Mouse (Mus musculus) CH12.LX (cell line): ENCODE results near the gene Chrm4. TPM values are rescaled to one million over a fixed set of nuclear protein-coding genes. Genes with fewer than 3 reads are reported as not detected.

Source experiments
- DNase-seq: peaks from one replicate; pipeline ENCODE4 v3.0.0-alpha.2; 2013; ENCODE audit errors: extremely low read depth
- H3K27ac ChIP-seq: 2 replicates; pipeline ENCODE4 v1.5.1; 2012; ENCODE audit warnings: low read depth, mild to moderate bottlenecking, control low read depth, moderate library complexity; ENCODE audit not compliant: insufficient read depth
- H3K27me3 ChIP-seq: replicated peaks from 2 replicates; pipeline ENCODE3; 2012; ENCODE audit warnings: inconsistent platforms
- H3K36me3 ChIP-seq, 2 experiments: replicated peaks in 1 of 2; 2 replicates each; pipeline versions ENCODE3 to v1.6.1; 2012; ENCODE audit warnings: inconsistent platforms in 1 of 2, low read length in 1 of 2, mild to moderate bottlenecking in 1 of 2, mixed read lengths in 1 of 2, moderate library complexity in 1 of 2; ENCODE audit not compliant: control insufficient read depth in 1 of 2, insufficient read depth in 1 of 2
- H3K4me1 ChIP-seq, 2 experiments: 2 replicates each; pipeline ENCODE4 v1.6.1; 2012; ENCODE audit warnings: inconsistent platforms in 1 of 2, moderate library complexity in 1 of 2; ENCODE audit not compliant: insufficient read depth in 2 of 2, control insufficient read depth in 1 of 2
- H3K4me2 ChIP-seq: 2 replicates; pipeline ENCODE4 v1.6.1; 2012; ENCODE audit warnings: low read depth, mild to moderate bottlenecking, control low read depth; ENCODE audit not compliant: poor library complexity, insufficient read depth, severe bottlenecking
- H3K4me3 ChIP-seq, 3 experiments: fragments of 150-350 bp in 1 of 3; sonication (generic) in 1 of 3; replicated peaks in 1 of 3; 2 replicates each; pipeline versions ENCODE3 to v1.5.1; 2011 to 2012; ENCODE audit warnings: low read depth in 2 of 3, low read length in 2 of 3, mild to moderate bottlenecking in 2 of 3, moderate library complexity in 2 of 3, control low read depth in 1 of 3, improper control_type of control experiment in 1 of 3, inconsistent platforms in 1 of 3, mixed read lengths in 1 of 3; ENCODE audit not compliant: poor library complexity in 1 of 3
- H3K79me2 ChIP-seq: replicated peaks from 2 replicates; pipeline ENCODE4 v1.6.1; 2012; ENCODE audit warnings: mild to moderate bottlenecking, moderate library complexity; ENCODE audit not compliant: control insufficient read depth, poor library complexity, insufficient read depth, severe bottlenecking; ENCODE audit errors: extremely low read depth
- H3K9ac ChIP-seq: 2 replicates; pipeline ENCODE4 v1.6.1; 2012; ENCODE audit warnings: low read depth, mild to moderate bottlenecking, control low read depth, moderate library complexity; ENCODE audit not compliant: insufficient read depth
- H3K9me3 ChIP-seq: replicated peaks from 2 replicates; pipeline ENCODE3; 2012; ENCODE audit warnings: low read length, inconsistent platforms, mixed read lengths
- E2F4 ChIP-seq: IDR thresholded peaks from 2 replicates; pipeline ENCODE4 v1.6.1; 2011; ENCODE audit warnings: low read depth, low read length, improper control_type of control experiment; ENCODE audit not compliant: insufficient replicate concordance
- ELF1 ChIP-seq: IDR thresholded peaks from 2 replicates; pipeline ENCODE4 v1.6.1; 2014; ENCODE audit warnings: low read depth, mild to moderate bottlenecking, inconsistent platforms, low read length, improper control_type of control experiment
- EP300 ChIP-seq: IDR thresholded peaks from 2 replicates; pipeline ENCODE4 v1.6.1; 2011; ENCODE audit warnings: low read length, improper control_type of control experiment
- ETS1 ChIP-seq: conservative IDR thresholded peaks from 2 replicates; pipeline ENCODE4 v1.6.1; 2012; ENCODE audit warnings: low read depth, mild to moderate bottlenecking, inconsistent platforms, low read length, improper control_type of control experiment, moderate library complexity
- GABPA ChIP-seq: IDR thresholded peaks from 2 replicates; pipeline ENCODE4 v1.6.1; 2012; ENCODE audit warnings: low read depth, low read length, improper control_type of control experiment, inconsistent platforms; ENCODE audit not compliant: insufficient replicate concordance
- IRF4 ChIP-seq: IDR thresholded peaks from 2 replicates; pipeline ENCODE4 v1.6.1; 2014; ENCODE audit warnings: low read depth, mild to moderate bottlenecking, inconsistent platforms, low read length, improper control_type of control experiment
- KAT2A ChIP-seq: IDR thresholded peaks from 2 replicates; pipeline ENCODE4 v1.6.1; 2012; ENCODE audit warnings: low read length, improper control_type of control experiment, inconsistent platforms; ENCODE audit not compliant: insufficient replicate concordance
- MAZ ChIP-seq: IDR thresholded peaks from 2 replicates; pipeline ENCODE4 v1.6.1; 2012; ENCODE audit warnings: low read depth, mild to moderate bottlenecking, inconsistent platforms, low read length, improper control_type of control experiment, moderate library complexity
- MEF2A ChIP-seq: IDR thresholded peaks from 2 replicates; pipeline ENCODE4 v1.6.1; 2014; ENCODE audit warnings: low read depth, mild to moderate bottlenecking, inconsistent platforms, low read length, improper control_type of control experiment, borderline replicate concordance
- MXI1 ChIP-seq: IDR thresholded peaks from 2 replicates; pipeline ENCODE4 v1.6.1; 2011; ENCODE audit warnings: mild to moderate bottlenecking, low read depth, low read length, improper control_type of control experiment
- PAX5 ChIP-seq: IDR thresholded peaks from 2 replicates; pipeline ENCODE4 v1.6.1; 2012; ENCODE audit warnings: low read length, inconsistent platforms, mixed read lengths
- POLR2A ChIP-seq: IDR thresholded peaks from 2 replicates; pipeline ENCODE4 v1.6.1; 2011; ENCODE audit warnings: low read depth, mild to moderate bottlenecking, improper control_type of control experiment, low read length
- POLR2AphosphoS2 ChIP-seq: IDR thresholded peaks from 2 replicates; pipeline ENCODE4 v1.6.1; 2011; ENCODE audit warnings: low read depth, low read length, improper control_type of control experiment
- RAD21 ChIP-seq: IDR thresholded peaks from 2 replicates; pipeline ENCODE4 v1.6.1; 2011; ENCODE audit warnings: low read depth, mild to moderate bottlenecking, low read length, improper control_type of control experiment, moderate library complexity
- RCOR1 ChIP-seq: conservative IDR thresholded peaks from 2 replicates; pipeline ENCODE4 v1.6.1; 2012; ENCODE audit warnings: low read depth, mild to moderate bottlenecking, inconsistent platforms, low read length, improper control_type of control experiment
- SIN3A ChIP-seq: IDR thresholded peaks from 2 replicates; pipeline ENCODE4 v1.6.1; 2012; ENCODE audit warnings: low read length, improper control_type of control experiment, inconsistent platforms
- SMC3 ChIP-seq: IDR thresholded peaks from 2 replicates; pipeline ENCODE4 v1.6.1; 2011; ENCODE audit warnings: low read depth, low read length, improper control_type of control experiment
- TBP ChIP-seq: conservative IDR thresholded peaks from 2 replicates; pipeline ENCODE4 v1.6.1; 2011; ENCODE audit warnings: low read depth, low read length, improper control_type of control experiment
- UBTF ChIP-seq: IDR thresholded peaks from 2 replicates; pipeline ENCODE4 v1.6.1; 2012; ENCODE audit warnings: low read depth, mild to moderate bottlenecking, inconsistent platforms, low read length, improper control_type of control experiment, moderate library complexity
- USF2 ChIP-seq: conservative IDR thresholded peaks from 2 replicates; pipeline ENCODE4 v1.6.1; 2011; ENCODE audit warnings: low read depth, low read length, improper control_type of control experiment
- ZC3H11A ChIP-seq: IDR thresholded peaks from 2 replicates; pipeline ENCODE4 v1.6.1; 2012; ENCODE audit warnings: low read depth, mild to moderate bottlenecking, inconsistent platforms, low read length, improper control_type of control experiment
- ZNF384 ChIP-seq: IDR thresholded peaks from 2 replicates; pipeline ENCODE4 v1.6.1; 2012; ENCODE audit warnings: low read depth, low read length, improper control_type of control experiment, inconsistent platforms
- dilution Hi-C: fragments of 300-500 bp; cut with MboI; formaldehyde crosslinking; loops from 2 replicates; pipeline ENCODE4 v1.14.3; 2020; ENCODE audit warnings: low sequenced_read_pairs; ENCODE audit not compliant: extremely low pct_unique_long_range_greater_than_20kb, extremely low pct_ligation_motif_present
- in situ Hi-C: fragments of 300-500 bp; cut with MboI; formaldehyde crosslinking; loops from 3 replicates; pipeline ENCODE4 v1.14.3; 2019; ENCODE audit warnings: low sequenced_read_pairs, low pct_ligation_motif_present, low pct_unique_long_range_greater_than_20kb, mixed read lengths
- polyA plus RNA-seq: library from polyadenylated mRNA; unstranded; fragments of >175 nt; gene quantifications from 2 replicates; pipeline ENCODE4 v1.2.1, GENCODE M21; 2012; ENCODE audit warnings: low read depth; ENCODE audit not compliant: insufficient read length
- total RNA-seq, 2 experiments: library from RNA; depleted of rRNA; stranded (reverse); fragments of 300-350 nt in 1 of 2; fragments of >200 nt in 1 of 2; gene quantifications; 2 replicates each; pipeline ENCODE4 v1.2.3; 2012 to 2014

Chrm4 gene
- total and polyA plus RNA-seq, 3 experiments, result 10.0 to 15.1 (median 14.4) TPM

DNA sequence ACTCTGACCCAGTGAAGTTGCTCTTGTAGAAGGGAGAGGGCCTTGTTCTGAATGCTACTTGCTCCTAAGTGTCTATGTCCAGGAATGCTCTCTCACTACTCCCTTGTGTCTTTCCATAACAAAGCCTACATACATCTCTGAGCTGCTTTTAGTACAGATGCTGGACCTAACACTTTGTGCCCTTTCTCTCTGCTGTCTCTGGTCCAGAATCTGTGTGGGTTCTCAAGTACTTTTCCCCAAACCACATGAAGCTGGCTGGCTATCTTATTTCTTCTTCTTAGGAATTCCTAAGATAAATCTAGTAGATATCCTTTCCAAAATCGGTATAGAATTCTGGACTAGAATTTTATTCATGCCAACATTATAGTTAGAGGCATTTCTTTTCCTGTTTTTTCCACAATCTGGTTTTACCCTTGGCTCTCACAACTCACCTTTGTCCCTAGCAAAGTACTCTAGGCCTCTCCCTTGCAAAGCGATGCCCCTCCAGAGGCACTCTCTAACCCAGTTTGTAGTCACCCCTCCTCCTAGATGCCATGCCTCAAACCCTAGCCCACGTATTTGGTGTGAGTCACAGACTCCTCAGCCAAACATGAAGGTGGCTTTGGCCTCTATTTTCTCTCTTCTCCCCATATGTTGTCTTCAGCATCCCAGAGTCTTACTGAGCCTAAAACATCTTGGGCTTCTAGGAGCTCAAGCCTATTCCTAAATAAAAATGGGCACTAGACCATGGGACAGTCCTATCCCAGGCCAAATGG lies 23.7 kb upstream of the Chrm4 start:
- no peak for DNase-seq
- dilution Hi-C loops, result no loop called here
- in situ Hi-C loops, result no loop called here

DNA sequence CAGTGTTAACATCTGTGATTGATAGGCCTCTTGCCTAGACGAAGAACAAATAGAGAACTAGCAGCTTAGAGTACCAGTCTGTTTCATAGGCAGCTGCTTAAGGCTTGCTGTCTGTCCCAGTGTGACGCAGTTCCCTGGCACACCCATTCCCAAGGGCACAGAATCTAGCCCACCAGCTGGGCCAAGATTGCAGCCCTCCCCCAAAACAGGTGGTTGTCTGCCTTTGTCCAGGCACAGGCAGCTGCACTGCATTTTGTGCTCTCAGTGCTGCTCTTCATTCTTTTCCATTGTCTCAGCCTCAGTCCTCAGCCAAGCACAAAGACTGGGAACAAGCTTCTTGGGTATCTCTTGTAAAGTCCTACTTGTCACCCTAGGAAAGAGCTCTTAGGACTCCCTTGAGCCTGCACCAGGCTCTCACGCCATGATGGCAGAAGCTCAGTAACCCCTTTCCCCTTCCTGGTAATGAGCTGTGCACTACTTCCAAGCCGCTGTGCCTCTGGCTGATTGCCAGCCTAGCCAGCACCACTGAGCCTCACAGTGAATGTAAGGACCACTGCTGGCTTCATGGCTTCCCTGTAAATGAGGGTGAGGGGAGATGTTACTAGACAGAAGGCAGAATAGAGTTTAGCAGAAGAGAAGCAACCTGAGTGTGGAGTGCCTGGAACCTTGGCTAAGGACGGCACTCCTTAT lies 22.3 kb upstream of the Chrm4 start:
- Histone ChIP-seq H3K4me3 (no peak overlapping the region), H3K9me3 (no peaks in the 10 kb centered on the region), H3K27me3 (no peaks in the 10 kb centered on the region), H3K4me2 (no peak overlapping the region), H3K79me2 (no peaks in the 10 kb centered on the region), H3K9ac (no peak overlapping the region), H3K36me3 (peaks cover 30 to 78% of the 10 kb centered on the region in 2 experiments), H3K27ac (no peak overlapping the region), H3K4me1 (no peaks in the 10 kb centered on the region)
- in situ Hi-C loops, result no loop called here
- dilution Hi-C loops, result no loop called here
- no peak for TF ChIP-seq ZNF384
- no peak for TF ChIP-seq ELF1
- TF ChIP-seq ZC3H11A, result no peak
- TF ChIP-seq SMC3, result no peak
- TF ChIP-seq IRF4, result no peak
- TF ChIP-seq EP300, result no peak
- no peak for TF ChIP-seq RCOR1
- TF ChIP-seq UBTF, result no peak
- no peak for DNase-seq

More for the DNA sequence above, 23.7 kb upstream of the Chrm4 start:
- Histone ChIP-seq H3K4me2 (no peak overlapping the region), H3K79me2 (no peaks in the 10 kb centered on the region), H3K27ac (no peak overlapping the region), H3K27me3 (no peaks in the 10 kb centered on the region), H3K4me3 (no peak overlapping the region), H3K4me1 (no peaks in the 10 kb centered on the region), H3K9ac (no peak overlapping the region), H3K9me3 (no peaks in the 10 kb centered on the region), H3K36me3 (peaks cover 26 to 74% of the 10 kb centered on the region in 2 experiments)
- no peak for TF ChIP-seq IRF4
- TF ChIP-seq MAZ, result no peak
- no peak for TF ChIP-seq ELF1
- no peak for TF ChIP-seq MEF2A
- TF ChIP-seq GABPA, result no peak
- TF ChIP-seq PAX5, result no peak
- no peak for TF ChIP-seq USF2
- no peak for TF ChIP-seq KAT2A
- TF ChIP-seq ETS1, result no peak
- no peak for TF ChIP-seq MXI1
- no peak for TF ChIP-seq RAD21
- TF ChIP-seq POLR2A, result no peak
- TF ChIP-seq SIN3A, result no peak
- TF ChIP-seq UBTF, result no peak
- TF ChIP-seq ZNF384, result no peak
- no peak for TF ChIP-seq TBP
- no peak for TF ChIP-seq POLR2AphosphoS2
- TF ChIP-seq E2F4, result no peak
